Mouse (Mus musculus): Measurements from ENCODE around the gene Pin1rt1. TPM values are rescaled to one million over a fixed set of nuclear protein-coding genes. Genes with fewer than 3 reads are reported as not detected.

Gene Pin1rt1
- polyA plus RNA-seq, 1 experiment: not detected

DNA sequence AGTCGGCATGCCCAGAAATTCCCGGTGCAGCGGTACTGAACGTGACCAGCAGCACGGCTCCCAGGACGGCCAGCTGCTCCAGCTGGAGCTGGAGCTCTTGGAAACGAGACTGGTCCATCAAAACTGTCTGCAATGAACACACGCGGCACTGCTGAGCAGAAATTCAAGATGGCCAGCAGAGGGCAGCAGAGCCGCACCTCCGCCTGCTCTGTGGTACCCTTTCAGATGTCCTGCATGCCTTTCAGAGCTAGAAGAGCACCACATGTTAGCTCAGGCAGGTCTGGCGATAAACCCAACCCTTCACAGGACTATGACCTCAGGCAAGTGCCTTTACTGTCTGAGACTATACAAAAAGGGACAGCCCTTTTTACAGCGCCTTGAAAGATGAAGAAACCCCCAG lies 30.8 kb downstream of the Pin1rt1 start:
- Histone ChIP-seq H3K27ac (ENCODE audit: control insufficient read depth, insufficient read depth, low read depth, low read length, poor library complexity) (no peak overlapping the region), H3K4me3 (replicated peaks; ENCODE audit: control insufficient read depth, low read depth, low read length) (no peak overlapping the region), H3K4me1 (ENCODE audit: control insufficient read depth, insufficient read depth, low read length) (no peaks in the 10 kb centered on the region; the same call in 1 of the 2 replicates)
- peak; percentile 91 for TF ChIP-seq CTCF (IDR thresholded peaks at IDR 0.05; ENCODE audit: control insufficient read depth, insufficient read depth, low read length)
- TF ChIP-seq POLR2A (IDR thresholded peaks at IDR 0.05; ENCODE audit: borderline replicate concordance, control insufficient read depth, low read depth, low read length): no peak
- 11% methylated on average over 13 of the region's 13 CpGs for WGBS

DNA sequence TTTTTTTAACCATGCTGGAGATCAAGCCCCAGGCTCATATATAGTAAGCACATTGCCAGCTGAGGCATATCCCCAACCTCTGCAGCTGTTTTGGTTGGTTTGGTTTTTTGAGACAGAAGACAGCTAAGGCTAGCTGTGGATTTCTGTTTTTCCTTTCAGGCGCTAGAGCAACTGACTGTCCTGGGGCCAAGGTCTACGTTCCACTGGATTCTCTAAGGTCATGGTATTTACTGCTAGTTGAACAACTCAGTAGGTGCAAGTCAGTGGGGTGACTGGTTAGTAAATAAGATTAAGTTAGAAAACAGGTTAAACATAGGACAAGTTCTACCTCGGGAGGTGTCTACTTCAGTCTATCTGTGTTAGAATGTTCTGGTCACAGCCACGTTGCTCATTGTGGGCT lies 31.4 kb downstream of the Pin1rt1 start:
- 83% methylated on average over 4 of the region's 4 CpGs for WGBS
- H3K4me3 ChIP-seq (replicated peaks; ENCODE audit: control insufficient read depth, low read depth, low read length): no peak overlapping the region
- H3K4me1 ChIP-seq (ENCODE audit: control insufficient read depth, insufficient read depth, low read length): no peaks in the 10 kb centered on the region
- H3K27ac ChIP-seq (ENCODE audit: control insufficient read depth, insufficient read depth, low read depth, low read length, poor library complexity): no peak overlapping the region
- TF ChIP-seq POLR2A (IDR thresholded peaks at IDR 0.05; ENCODE audit: borderline replicate concordance, control insufficient read depth, low read depth, low read length) (no peak), CTCF (IDR thresholded peaks at IDR 0.05; ENCODE audit: control insufficient read depth, insufficient read depth, low read length) (no peak)

DNA sequence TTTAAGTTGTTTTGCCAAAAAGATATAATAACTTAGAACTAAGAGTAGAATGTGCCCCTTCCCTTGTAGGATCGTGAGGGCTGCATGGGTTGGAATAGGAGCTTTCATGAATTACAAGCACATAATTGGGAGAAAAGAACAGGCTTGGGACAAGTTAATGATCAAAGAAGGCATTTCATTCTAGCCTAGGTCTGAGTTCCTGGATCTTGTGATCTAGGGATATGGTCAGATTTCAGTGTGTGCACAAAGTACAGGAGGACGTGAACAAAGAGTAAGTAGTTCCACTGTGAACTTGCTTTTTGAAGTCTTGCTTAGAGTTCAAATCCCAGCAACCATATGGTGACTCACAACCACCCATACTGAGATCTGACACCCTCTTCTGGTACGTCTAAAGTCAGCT lies 38.9 kb downstream of the Pin1rt1 start:
- TF ChIP-seq POLR2A (IDR thresholded peaks at IDR 0.05; ENCODE audit: borderline replicate concordance, control insufficient read depth, low read depth, low read length) (no peak), CTCF (IDR thresholded peaks at IDR 0.05; ENCODE audit: control insufficient read depth, insufficient read depth, low read length) (no peak)
- H3K4me1 ChIP-seq (ENCODE audit: control insufficient read depth, insufficient read depth, low read length): no peaks in the 10 kb centered on the region
- 72% methylated on average over 3 of the region's 3 CpGs for WGBS
- H3K27ac ChIP-seq (ENCODE audit: control insufficient read depth, insufficient read depth, low read depth, low read length, poor library complexity): no peak overlapping the region
- no peak overlapping the region for H3K4me3 ChIP-seq (replicated peaks; ENCODE audit: control insufficient read depth, low read depth, low read length)

DNA sequence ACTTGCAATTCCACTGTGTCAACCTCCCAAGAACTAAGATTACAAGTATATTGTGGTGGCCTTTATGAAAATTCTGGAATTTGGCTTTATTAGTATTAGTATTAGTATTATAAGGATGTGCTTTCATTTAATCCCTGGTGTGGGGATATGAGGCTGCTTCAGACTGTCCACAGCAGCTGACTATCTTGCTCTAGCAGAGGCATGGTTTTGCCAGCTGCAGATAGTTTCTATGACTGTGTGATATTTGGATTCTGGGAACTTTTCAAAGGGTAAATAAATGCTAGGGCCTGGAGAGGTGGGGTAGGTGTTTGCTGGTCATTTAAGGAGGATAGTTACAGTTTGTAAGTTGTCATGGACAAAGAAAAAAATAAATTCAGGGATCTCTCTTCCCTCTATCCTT lies 44.5 kb downstream of the Pin1rt1 start:
- no peak for TF ChIP-seq POLR2A (IDR thresholded peaks at IDR 0.05; ENCODE audit: borderline replicate concordance, control insufficient read depth, low read depth, low read length)
- TF ChIP-seq CTCF (IDR thresholded peaks at IDR 0.05; ENCODE audit: control insufficient read depth, insufficient read depth, low read length): no peak
- Histone ChIP-seq H3K4me3 (replicated peaks; ENCODE audit: control insufficient read depth, low read depth, low read length) (no peak overlapping the region), H3K4me1 (ENCODE audit: control insufficient read depth, insufficient read depth, low read length) (no peaks in the 10 kb centered on the region), H3K27ac (ENCODE audit: control insufficient read depth, insufficient read depth, low read depth, low read length, poor library complexity) (no peak overlapping the region)

GRCm38 (mm10) chr2:104669122-104669804 lies 46.9 kb downstream of the Pin1rt1 start:
- Histone ChIP-seq H3K27ac (ENCODE audit: control insufficient read depth, insufficient read depth, low read depth, low read length, poor library complexity) (no peak overlapping the region), H3K4me3 (replicated peaks; ENCODE audit: control insufficient read depth, low read depth, low read length) (no peak overlapping the region), H3K4me1 (ENCODE audit: control insufficient read depth, insufficient read depth, low read length) (no peaks in the 10 kb centered on the region)
- 79% methylated on average over 6 of the region's 6 CpGs for WGBS
- TF ChIP-seq CTCF (IDR thresholded peaks at IDR 0.05; ENCODE audit: control insufficient read depth, insufficient read depth, low read length) (no peak), POLR2A (IDR thresholded peaks at IDR 0.05; ENCODE audit: borderline replicate concordance, control insufficient read depth, low read depth, low read length) (no peak)

Other genes with a start within 250 kb of the Pin1rt1 start
- 8.7 and 8.8 TPM in 2 replicates for gene Hipk3, start 221.9 kb downstream of the Pin1rt1 start, polyA plus RNA-seq (2011; ENCODE audit: insufficient read depth, insufficient read length, low replicate concordance, missing spikeins)
- gene Cstf3, start 125.9 kb downstream of the Pin1rt1 start, polyA plus RNA-seq (2011; ENCODE audit: insufficient read depth, insufficient read length, low replicate concordance, missing spikeins): 22.1 and 26.7 TPM in 2 replicates
- gene Tcp11l1, start 4.2 kb downstream of the Pin1rt1 start, polyA plus RNA-seq (2011; ENCODE audit: insufficient read depth, insufficient read length, low replicate concordance, missing spikeins): 2.7 and 3.9 TPM in 2 replicates
- 1.7 TPM in 1 of 2 replicates, not detected in the other for gene Depdc7, start 26.5 kb upstream of the Pin1rt1 start, polyA plus RNA-seq (2011; ENCODE audit: insufficient read depth, insufficient read length, low replicate concordance, missing spikeins)
- gene Qser1, start 100.4 kb upstream of the Pin1rt1 start, polyA plus RNA-seq (2011; ENCODE audit: insufficient read depth, insufficient read length, low replicate concordance, missing spikeins): 1.2 and 2.8 TPM in 2 replicates
- gene Prrg4, start 133.5 kb upstream of the Pin1rt1 start, polyA plus RNA-seq (2011; ENCODE audit: insufficient read depth, insufficient read length, low replicate concordance, missing spikeins): not detected in 2 replicates
- 8.8 TPM in 1 of 2 replicates, not detected in the other for gene Ccdc73, start 151.4 kb upstream of the Pin1rt1 start, polyA plus RNA-seq (2011; ENCODE audit: insufficient read depth, insufficient read length, low replicate concordance, missing spikeins)